Mouse (Mus musculus) G1E (cell line): ENCODE data around the gene C3ar1.
A peak's percentile ranks its signal among the peaks of the same experiment; 100 is the strongest.

ENCODE experiments used
- CTCF ChIP-seq: IDR thresholded peaks from 2 replicates; pipeline ENCODE4 v1.5.1; 2012; ENCODE audit warnings: low read depth, low read length, inconsistent platforms, mixed read lengths
- GATA1 ChIP-seq: IDR thresholded peaks from 2 replicates; pipeline ENCODE4 v1.6.1; 2012; ENCODE audit warnings: borderline replicate concordance, low read length, inconsistent platforms, mixed read lengths
- GATA2 ChIP-seq: IDR thresholded peaks from 2 replicates; pipeline ENCODE4 v1.6.1; 2012; ENCODE audit warnings: low read depth, low read length, inconsistent platforms, borderline replicate concordance
- TAL1 ChIP-seq: conservative IDR thresholded peaks from 2 replicates; pipeline ENCODE4 v1.6.1; 2012; ENCODE audit warnings: low read depth, low read length, inconsistent platforms, mixed read lengths

DNA sequence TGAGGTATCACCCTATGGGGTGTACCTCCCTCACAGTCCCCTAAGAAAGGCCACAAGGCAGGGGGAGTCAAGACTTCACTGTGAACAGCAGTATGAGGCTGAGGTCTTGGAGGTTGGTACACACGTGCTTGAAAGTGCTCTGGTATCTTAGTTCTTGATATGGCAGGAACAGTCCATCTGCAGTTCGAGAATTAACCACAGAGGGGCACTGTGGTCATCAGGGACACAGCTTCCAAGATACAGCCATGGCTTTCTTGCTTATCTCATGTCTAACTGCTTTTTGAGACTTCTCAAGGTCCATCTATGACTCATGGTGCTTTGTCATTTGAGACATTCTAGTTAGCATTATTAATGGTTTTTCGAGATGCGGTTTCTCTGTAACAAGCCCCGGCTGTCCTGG is 51.5 kb downstream of the C3ar1 start:
- no peak for TF ChIP-seq GATA1
- no peak for TF ChIP-seq TAL1
- TF ChIP-seq CTCF: peak; percentile 81
- no peak for TF ChIP-seq GATA2
